Mouse (Mus musculus): ENCODE data around the gene Limd2.

Gene Limd2

DNA sequence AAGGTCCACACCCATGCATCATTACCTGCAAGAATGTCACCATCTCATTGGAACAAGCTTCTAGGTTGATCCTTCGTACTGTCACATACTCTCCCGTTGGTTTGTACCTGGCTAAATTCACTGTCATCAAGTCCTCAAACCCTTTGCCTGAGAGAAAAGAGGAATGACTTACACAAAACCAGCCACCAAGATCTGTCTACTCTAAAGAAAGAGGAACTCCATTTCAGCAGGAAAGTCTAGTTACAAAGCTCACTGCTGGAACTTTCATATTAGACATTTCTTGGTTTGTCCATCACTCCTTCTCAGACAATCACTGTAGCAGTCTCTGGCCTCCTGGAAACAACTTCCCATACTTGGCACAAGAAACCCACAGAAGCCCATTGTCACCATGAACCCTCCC, 12.6 kb upstream of the Limd2 start:
- no peak for DNase-seq (ENCODE audit: low spot score in 2 of 2)

GRCm38 (mm10) chr11:106170807-106171206, 10.1 kb upstream of the Limd2 start:
- DNase-seq (ENCODE audit: low spot score in 2 of 2) = no peak

DNA sequence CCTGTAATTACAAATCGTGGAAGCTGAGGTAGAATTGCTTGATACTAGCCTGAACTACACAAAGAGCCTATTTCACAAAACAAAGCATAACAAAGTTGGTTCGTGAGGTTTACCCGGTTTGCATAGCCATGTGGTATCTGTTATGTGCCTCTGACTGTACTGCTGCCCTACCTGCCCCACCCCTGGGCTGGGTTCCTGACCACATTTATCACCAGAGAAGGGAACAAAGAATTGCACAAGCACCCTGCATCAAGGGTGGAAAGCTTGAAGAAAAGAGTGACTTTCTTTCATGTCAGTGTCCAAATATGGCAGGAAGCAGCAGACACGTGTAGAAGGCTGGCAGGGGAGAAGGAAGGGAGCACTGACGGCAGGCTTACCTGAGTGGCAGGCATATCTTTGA, 6.8 kb upstream of the Limd2 start:
- DNase-seq (ENCODE audit: low spot score in 2 of 2) = no peak

DNA sequence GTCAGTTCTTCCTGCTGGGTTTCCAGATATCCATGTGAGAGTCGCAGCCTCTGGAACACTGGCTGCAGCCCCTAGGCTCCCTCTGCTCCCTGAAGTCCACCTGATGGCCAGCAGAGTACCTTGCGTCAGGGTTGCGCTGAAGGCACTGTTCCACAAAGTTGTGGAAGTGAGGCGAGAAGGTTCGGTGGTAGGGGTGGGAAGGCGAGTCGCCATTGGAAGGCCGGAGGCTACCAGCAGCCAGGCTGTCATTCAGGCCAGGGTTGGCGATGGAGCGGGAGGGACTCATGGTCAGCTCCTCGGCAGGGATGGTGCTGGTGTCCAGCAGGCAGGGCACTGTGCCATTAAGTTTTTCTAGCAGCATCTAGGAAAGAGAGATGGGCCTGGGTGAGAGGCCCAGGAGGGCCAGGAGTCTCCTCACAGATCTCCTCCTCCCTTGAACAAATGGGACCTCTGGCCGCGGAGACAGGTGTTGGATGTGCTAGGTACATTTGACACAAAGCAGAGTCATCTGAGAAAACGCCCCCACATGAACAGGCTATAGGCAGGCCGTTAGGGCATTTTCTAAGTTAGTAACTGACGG, 4.0 kb upstream of the Limd2 start:
- no peak for DNase-seq (ENCODE audit: low spot score in 2 of 2)

DNA sequence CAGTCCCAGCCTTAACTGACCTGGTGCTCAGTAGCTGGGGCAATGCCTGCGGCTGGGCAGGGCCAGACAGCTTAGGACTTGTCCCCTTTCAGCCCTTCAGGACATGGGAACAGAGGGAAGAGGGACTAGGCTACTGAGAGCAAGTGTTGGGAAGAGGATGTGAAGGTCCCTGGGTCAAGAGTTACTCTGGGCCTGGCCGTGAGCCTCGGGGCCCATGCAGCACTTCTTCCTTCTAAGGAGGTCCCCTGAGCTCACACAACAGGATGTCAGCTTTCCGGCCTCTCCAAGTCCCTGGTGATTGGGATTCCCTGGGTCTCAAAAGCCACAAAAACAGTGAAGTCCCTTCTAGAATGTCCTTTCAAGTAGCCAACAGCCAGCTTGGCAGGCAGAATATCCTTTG, 2.9 kb upstream of the Limd2 start:
- DNase-seq (ENCODE audit: low spot score in 2 of 2) = no peak

- no peak for DNase-seq (ENCODE audit: low spot score in 2 of 2)
Measured at GRCm38 (mm10) chr11:106162237-106162636, 1.6 kb upstream of the Limd2 start.

DNA sequence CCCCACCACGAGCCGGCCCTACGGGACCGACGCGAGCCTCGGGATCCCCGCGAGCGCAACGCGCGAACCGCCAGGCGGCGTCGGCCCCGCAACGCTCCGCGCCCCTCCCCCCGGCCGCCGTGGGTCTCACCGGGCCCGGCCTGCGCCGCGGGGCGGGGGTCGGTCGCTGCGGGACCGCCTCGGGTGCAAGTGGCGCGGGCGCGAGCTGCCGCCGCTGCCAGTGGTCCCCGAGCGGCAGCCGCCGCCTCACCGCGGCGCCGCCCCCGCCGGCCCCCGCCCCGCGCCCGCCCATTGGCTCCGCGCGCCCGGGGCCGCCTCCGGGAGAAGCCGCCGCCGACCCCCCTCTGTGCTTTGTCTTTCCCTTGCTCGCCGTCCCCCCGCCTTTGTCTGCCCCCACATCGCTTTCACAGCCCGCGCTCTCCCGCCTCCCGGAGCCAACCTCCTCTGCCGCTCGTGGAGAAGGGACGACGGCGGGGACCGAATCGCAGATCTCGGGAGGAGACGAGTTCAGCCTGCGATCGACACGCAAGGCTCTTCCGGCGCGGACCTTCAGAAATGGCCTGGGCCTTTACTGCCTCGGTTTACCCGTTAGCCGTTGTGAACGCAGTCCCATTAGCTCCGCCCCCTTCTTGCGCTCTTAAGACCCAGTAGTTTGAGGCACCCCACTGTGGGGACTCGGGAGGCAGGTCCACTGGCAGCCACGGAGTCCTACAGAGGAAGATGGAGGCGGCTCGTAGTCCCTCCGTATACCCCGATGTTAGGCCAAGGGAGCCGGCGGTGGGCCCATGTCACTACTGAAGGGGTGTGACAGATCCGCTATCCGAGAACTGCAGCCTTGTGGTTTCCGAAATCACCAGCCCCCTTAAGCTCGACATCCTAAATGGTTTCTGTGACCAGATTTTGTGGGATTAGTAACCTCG, 479 bp downstream of the Limd2 start:
- peak; percentile 71 to 83 for DNase-seq (ENCODE audit: low spot score in 2 of 2)

- peak in 1 of 2 experiments; percentile 58 for DNase-seq (ENCODE audit: low spot score in 2 of 2)
Measured at GRCm38 (mm10) chr11:106159216-106159920, 1.3 kb downstream of the Limd2 start.

- no peak for DNase-seq (ENCODE audit: low spot score in 2 of 2)
Measured at GRCm38 (mm10) chr11:106158930-106159215, 1.8 kb downstream of the Limd2 start.

GRCm38 (mm10) chr11:106158081-106158929, 2.4 kb downstream of the Limd2 start:
- DNase-seq (ENCODE audit: low spot score in 2 of 2) = no peak

- no peak for DNase-seq (ENCODE audit: low spot score in 2 of 2)
Measured at GRCm38 (mm10) chr11:106157154-106157553, 3.5 kb downstream of the Limd2 start.

- DNase-seq (ENCODE audit: low spot score in 2 of 2) = no peak
Measured at GRCm38 (mm10) chr11:106156257-106156656, 4.4 kb downstream of the Limd2 start.

DNA sequence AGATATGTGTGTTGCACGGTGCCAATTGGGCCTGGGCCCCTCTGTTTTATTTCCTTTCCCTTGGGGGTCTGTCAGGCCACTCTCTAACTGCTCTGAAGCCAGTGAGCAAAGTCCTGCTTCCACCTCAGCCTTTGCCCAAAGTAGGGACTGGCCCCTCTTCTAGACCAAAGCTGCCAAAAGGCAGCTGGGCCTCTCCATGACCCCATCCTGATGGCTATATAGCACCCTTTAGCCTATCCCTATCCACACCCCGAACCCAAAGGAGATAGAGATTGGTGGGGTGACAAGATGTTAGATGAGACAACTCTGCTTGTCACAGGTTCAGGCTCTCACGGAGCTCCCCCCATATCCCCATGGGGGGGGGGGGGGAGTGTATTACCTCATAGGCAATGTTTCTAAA, 4.9 kb downstream of the Limd2 start:
- no peak for DNase-seq (ENCODE audit: low spot score in 2 of 2)

DNA sequence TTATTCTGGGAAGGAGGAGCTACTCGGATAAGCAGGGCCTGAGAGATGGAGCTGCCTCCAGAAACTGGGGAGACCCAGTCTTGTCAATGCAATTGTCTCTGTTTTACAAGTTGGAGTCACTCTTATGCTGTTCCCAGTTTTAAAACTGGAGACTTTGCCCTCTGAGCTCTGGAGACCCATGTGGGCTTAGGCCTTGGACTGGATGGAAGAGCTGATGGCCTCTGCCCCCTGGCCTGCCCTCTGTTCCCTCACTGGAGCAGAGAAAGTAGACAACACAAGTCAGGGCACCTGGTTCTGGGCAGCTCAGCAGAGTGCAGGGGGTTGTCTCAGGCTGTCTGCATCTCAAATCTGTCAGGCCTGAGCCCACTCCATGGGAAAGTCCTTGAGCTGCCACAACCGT, 5.9 kb downstream of the Limd2 start:
- no peak for DNase-seq (ENCODE audit: low spot score in 2 of 2)

GRCm38 (mm10) chr11:106154091-106154490, 6.6 kb downstream of the Limd2 start:
- DNase-seq (ENCODE audit: low spot score in 2 of 2) = no peak

GRCm38 (mm10) chr11:106152132-106152531, 8.5 kb downstream of the Limd2 start:
- no peak for DNase-seq (ENCODE audit: low spot score in 2 of 2)

GRCm38 (mm10) chr11:106151219-106151618, 9.4 kb downstream of the Limd2 start:
- no peak for DNase-seq (ENCODE audit: low spot score in 2 of 2)

DNA sequence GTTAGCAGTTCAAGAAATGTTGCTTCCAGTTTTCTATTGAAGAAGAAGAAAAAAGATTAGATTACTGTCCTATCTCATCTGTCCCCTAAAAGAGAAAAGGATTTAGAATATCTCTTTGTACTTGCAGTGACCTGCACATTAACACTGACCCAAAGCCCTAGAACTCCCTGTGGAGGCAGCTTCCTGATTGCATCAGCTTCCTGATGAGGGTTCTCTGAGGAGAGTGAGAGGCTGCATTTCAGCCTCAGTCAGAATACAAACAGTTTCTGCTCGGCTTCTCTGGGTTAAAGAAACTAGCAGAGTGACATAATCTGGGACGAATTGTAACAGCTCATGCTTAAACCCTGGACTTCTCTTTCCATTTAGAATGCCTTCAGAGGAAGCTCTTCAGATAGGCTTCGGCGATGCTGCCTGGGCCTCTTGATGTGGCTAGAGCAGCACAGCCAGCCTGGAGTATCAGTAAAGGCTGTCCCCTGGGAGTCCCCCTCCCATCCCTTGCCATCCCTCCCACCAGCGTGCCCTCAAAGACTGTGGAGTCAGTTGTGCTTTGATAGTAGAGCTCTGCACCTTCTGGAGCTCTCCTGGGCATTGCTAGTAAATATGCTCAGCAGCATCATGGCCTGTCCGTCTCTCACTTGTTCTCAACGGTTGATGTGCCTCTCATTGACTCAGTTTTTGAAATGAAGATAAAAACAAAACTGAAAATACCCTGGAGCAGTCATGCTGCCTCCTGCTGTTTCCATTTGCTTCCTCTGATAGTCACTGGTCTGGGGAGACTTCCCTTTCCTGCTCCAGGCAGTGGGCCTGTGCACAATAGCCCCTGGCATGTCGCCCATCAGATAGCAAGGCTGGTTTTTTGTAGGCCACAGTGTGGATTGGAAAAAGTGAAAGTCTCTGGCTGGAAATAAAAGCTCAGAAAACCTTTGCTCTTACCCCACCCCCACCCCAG, 25.8 kb downstream of the Limd2 start:
- no peak for DNase-seq (ENCODE audit: low spot score in 2 of 2)

DNA sequence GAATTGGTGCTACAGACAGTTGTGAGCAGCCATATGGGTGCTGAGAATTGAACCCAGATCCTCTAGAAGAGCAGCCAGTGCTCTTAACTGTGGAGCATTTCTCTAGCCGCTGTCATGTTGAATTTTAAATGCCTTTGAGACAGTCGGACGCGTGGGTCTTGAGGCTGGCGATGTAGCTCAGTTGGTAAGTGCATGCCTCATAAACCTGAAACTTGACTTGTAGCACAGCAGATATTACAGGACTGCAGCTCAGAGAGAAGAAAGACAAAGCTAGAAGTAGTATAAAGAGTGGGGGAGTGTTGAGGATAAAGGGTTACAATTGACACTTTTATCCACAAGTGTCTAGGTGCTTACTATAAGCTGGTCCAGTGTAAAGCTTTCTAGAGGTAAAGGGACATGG, 28.1 kb downstream of the Limd2 start:
- DNase-seq (ENCODE audit: low spot score in 2 of 2) = no peak

- no peak for DNase-seq (ENCODE audit: low spot score in 2 of 2)
Measured at GRCm38 (mm10) chr11:106129477-106129876, 31.2 kb downstream of the Limd2 start.
